15 mouse cellular contexts compared by ENCODE assay signal in the genomic region with DNA sequence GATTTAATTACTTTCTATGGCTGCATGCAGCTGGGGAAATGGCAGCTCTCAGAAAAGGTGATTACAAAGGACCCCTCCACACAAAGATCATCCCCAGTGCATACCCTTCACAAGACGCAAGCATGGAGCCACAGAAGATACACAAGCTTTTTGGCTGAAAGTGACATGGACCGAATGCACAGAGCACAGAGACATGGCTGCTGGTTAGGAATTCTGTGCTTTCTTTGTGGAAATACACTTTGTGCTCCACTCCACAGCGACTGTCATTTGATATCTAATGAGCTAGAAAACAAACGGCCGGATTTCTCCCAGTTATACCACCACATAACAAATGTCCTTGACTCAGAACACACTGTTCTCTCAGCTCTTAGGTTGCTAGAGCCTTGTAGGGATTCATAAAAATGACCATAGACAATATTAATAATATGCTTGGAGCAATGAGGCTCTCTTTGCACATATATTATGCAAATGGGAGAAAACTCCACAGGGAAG.
DNase-seq lines count a peak whose midpoint lies in the region; ATAC-seq and TF ChIP-seq lines count a peak whose summit lies in the region.
"Had no signal": no experiment of that assay in that cellular context is flagged by ENCODE, and none has a peak within 500 bp of the region (broad histone marks: within the 10 kb centered on the region; RNA-seq: fewer than 3 reads in every experiment).

No protein-coding gene starts in this region.

- 22% methylated on average over 5 of the region's 5 CpGs for WGBS in forebrain, postnatal 0 days
- WGBS in neural tube, embryonic 12.5 days = 35% methylated on average over 5 of the region's 5 CpGs

- H3K4me1 ChIP-seq in forebrain, postnatal 0 days (ENCODE audit: insufficient read depth) = no peaks in the 10 kb centered on the region
- H3K4me1 ChIP-seq in neural tube, embryonic 12.5 days = peaks cover 16% of the 10 kb centered on the region; the same call in 1 of the 2 replicates
- H3K4me1 ChIP-seq: liver, embryonic 13.5 days; megakaryocyte, embryonic 14.5 days had no signal

- no peak for ATAC-seq in forebrain, postnatal 0 days
- peak; percentile 84 for ATAC-seq in neural tube, embryonic 12.5 days (ENCODE audit: low FRiP score, low read depth)

- H3K4me3 ChIP-seq in forebrain, postnatal 0 days (ENCODE audit: low read depth, low read length) = no peak overlapping the region
- H3K4me3 ChIP-seq in neural tube, embryonic 12.5 days = no peak overlapping the region
- H3K4me3 ChIP-seq: heart, adult 2 months; liver, embryonic 13.5 days; megakaryocyte, embryonic 14.5 days had no signal

- H3K27me3 ChIP-seq in forebrain, postnatal 0 days (ENCODE audit: insufficient read depth, low read length) = no peaks in the 10 kb centered on the region
- no peaks in the 10 kb centered on the region for H3K27me3 ChIP-seq in neural tube, embryonic 12.5 days (replicated peaks)
- H3K27me3 ChIP-seq: CH12.LX; liver, embryonic 13.5 days; megakaryocyte, embryonic 14.5 days had no signal

- no peaks in the 10 kb centered on the region for H3K9me3 ChIP-seq in forebrain, postnatal 0 days (ENCODE audit: low read length)
- H3K9me3 ChIP-seq in neural tube, embryonic 12.5 days = no peaks in the 10 kb centered on the region
- H3K9me3 ChIP-seq: liver, embryonic 13.5 days had no signal

- H3K27ac ChIP-seq in forebrain, postnatal 0 days (ENCODE audit: low read depth, low read length) = no peak overlapping the region
- peak overlapping the region; percentile 62; the same call in 1 of the 2 replicates for H3K27ac ChIP-seq in neural tube, embryonic 12.5 days
- H3K27ac ChIP-seq: heart, adult 2 months; liver, embryonic 13.5 days had no signal

- H3K4me2 ChIP-seq in forebrain, postnatal 0 days (ENCODE audit: low read depth) = no peak overlapping the region
- peak overlapping the region; percentile 20; the same call in 1 of the 2 replicates for H3K4me2 ChIP-seq in neural tube, embryonic 12.5 days (replicated peaks)
- H3K4me2 ChIP-seq: liver, embryonic 13.5 days had no signal

- no peak for TF ChIP-seq CTCF in forebrain, postnatal 0 days (IDR thresholded peaks at IDR 0.05; ENCODE audit: low read depth)

- peak; percentile 5 for DNase-seq in embryo, embryonic 10.5 days (ENCODE audit: low spot score)
- no peak for DNase-seq in embryo, embryonic 10 days (ENCODE audit: low spot score)
- peak; percentile 7 for DNase-seq in forebrain, postnatal 0 days
- DNase-seq in mesoderm, embryonic 11.5 days (ENCODE audit: low read depth, low spot score) = peak; percentile 19
- DNase-seq in lung, postnatal 14 days = no peak
- no peak for DNase-seq in spleen, adult 12 weeks (ENCODE audit: low spot score)
- no peak for DNase-seq in MN1 (ENCODE audit: low spot score)
- DNase-seq: cerebellum, postnatal 14 days; heart, adult 2 months; kidney, postnatal 36 days; left cerebral cortex, postnatal 4 days; liver, embryonic 13.5 days had no signal

- no peak overlapping the region for H3K9ac ChIP-seq in forebrain, postnatal 0 days
- no peak overlapping the region for H3K9ac ChIP-seq in neural tube, embryonic 12.5 days
- H3K9ac ChIP-seq: liver, embryonic 13.5 days had no signal

- no peaks in the 10 kb centered on the region for H3K36me3 ChIP-seq in forebrain, postnatal 0 days (ENCODE audit: insufficient read depth)
- H3K36me3 ChIP-seq in neural tube, embryonic 12.5 days = no peaks in the 10 kb centered on the region
- H3K36me3 ChIP-seq: liver, embryonic 13.5 days had no signal

Comparison
In these comparisons a context has a peak if more than half of its experiments do, and no peak if none do; other contexts are left out.
1. DNase-seq: peak in embryo, embryonic 10.5 days (single experiment), forebrain, postnatal 0 days (single experiment) and mesoderm, embryonic 11.5 days (single experiment); none in embryo, embryonic 10 days (single experiment), lung, postnatal 14 days (single experiment), spleen, adult 12 weeks (single experiment) and MN1 (single experiment).